ENCODE assay signal across 13 mouse cellular contexts in genomic region chr17:48442745-48443457, GRCm38 (mm10). TPM values are rescaled to one million over a fixed set of nuclear protein-coding genes. Genes with fewer than 3 reads are reported as not detected.
DNase-seq lines count a peak whose midpoint lies in the region; ATAC-seq and TF ChIP-seq lines count a peak whose summit lies in the region.
"Had no signal": no experiment of that assay in that cellular context is flagged by ENCODE, and none has a peak within 500 bp of the region (broad histone marks: within the 10 kb centered on the region; RNA-seq: fewer than 3 reads in every experiment).

No protein-coding gene starts in this region.

- peaks cover 9% of the 10 kb centered on the region for H3K4me1 ChIP-seq in liver, postnatal 0 days (ENCODE audit: insufficient read depth)
- H3K4me1 ChIP-seq in liver, embryonic 11.5 days (replicated peaks; ENCODE audit: control insufficient read depth, insufficient read depth, low read length) = peaks cover 6% of the 10 kb centered on the region
- no peaks in the 10 kb centered on the region; the same call in 1 of the 2 replicates for H3K4me1 ChIP-seq in intestine, postnatal 0 days (replicated peaks; ENCODE audit: control insufficient read depth, insufficient read depth, low read length)
- H3K4me1 ChIP-seq: embryonic facial prominence, embryonic 15.5 days had no signal

- no peak for ATAC-seq in liver, postnatal 0 days
- ATAC-seq in liver, embryonic 11.5 days (replicated peaks; ENCODE audit: low FRiP score) = no peak
- no peak for ATAC-seq in intestine, postnatal 0 days

- intact Hi-C loops in gastrocnemius, postnatal 36 days (cut with DNase I) = no loop called here

- no peak for DNase-seq in liver, postnatal 0 days
- DNase-seq in liver, embryonic 11.5 days (ENCODE audit: low spot score) = no peak
- peak; percentile 73 for DNase-seq in adrenal gland, postnatal 14 days
- DNase-seq in retina, embryonic 14.5 days (ENCODE audit: low spot score) = peak; percentile 60
- no peak for DNase-seq in layer of hippocampus, postnatal 10 days (ENCODE audit: low spot score in 2 of 2)
- DNase-seq in gastrocnemius, postnatal 36 days = no peak
- DNase-seq: gastrocnemius, adult 2 months; heart, postnatal 14 days; lung, postnatal 14 days; thymus, postnatal 36 days had no signal

- TF ChIP-seq EP300 in liver, postnatal 0 days (IDR thresholded peaks at IDR 0.05; ENCODE audit: low read depth) = no peak

- H3K9me3 ChIP-seq in liver, postnatal 0 days (ENCODE audit: low read length) = no peaks in the 10 kb centered on the region
- no peaks in the 10 kb centered on the region for H3K9me3 ChIP-seq in liver, embryonic 11.5 days (ENCODE audit: control insufficient read depth, low read length)
- no peaks in the 10 kb centered on the region for H3K9me3 ChIP-seq in intestine, postnatal 0 days (ENCODE audit: control insufficient read depth)
- H3K9me3 ChIP-seq: embryonic facial prominence, embryonic 15.5 days had no signal

- no peaks in the 10 kb centered on the region for H3K27me3 ChIP-seq in liver, postnatal 0 days (ENCODE audit: insufficient read depth, low read length)
- no peaks in the 10 kb centered on the region for H3K27me3 ChIP-seq in liver, embryonic 11.5 days (replicated peaks; ENCODE audit: control insufficient read depth, insufficient read depth, low read length)
- no peaks in the 10 kb centered on the region for H3K27me3 ChIP-seq in intestine, postnatal 0 days (replicated peaks; ENCODE audit: control insufficient read depth, insufficient read depth, low read length)
- H3K27me3 ChIP-seq: embryonic facial prominence, embryonic 15.5 days had no signal

- H3K9ac ChIP-seq in liver, postnatal 0 days (replicated peaks) = no peak overlapping the region
- H3K9ac ChIP-seq in liver, embryonic 11.5 days (ENCODE audit: low read depth, low read length) = no peak overlapping the region
- H3K9ac ChIP-seq in intestine, postnatal 0 days (ENCODE audit: low read depth, low read length) = no peak overlapping the region
- H3K9ac ChIP-seq: embryonic facial prominence, embryonic 15.5 days had no signal

- no peak overlapping the region for H3K4me3 ChIP-seq in liver, postnatal 0 days (ENCODE audit: low read depth, low read length)
- H3K4me3 ChIP-seq in liver, embryonic 11.5 days (ENCODE audit: low read depth, low read length) = no peak overlapping the region
- no peak overlapping the region for H3K4me3 ChIP-seq in intestine, postnatal 0 days (ENCODE audit: low read depth, low read length)
- H3K4me3 ChIP-seq: embryonic facial prominence, embryonic 15.5 days; gastrocnemius, adult 2 months had no signal

- H3K4me2 ChIP-seq in liver, postnatal 0 days (ENCODE audit: low read depth, low read length) = no peak overlapping the region
- no peak overlapping the region for H3K4me2 ChIP-seq in liver, embryonic 11.5 days
- H3K4me2 ChIP-seq in intestine, postnatal 0 days (replicated peaks; ENCODE audit: low read depth) = no peak overlapping the region
- H3K4me2 ChIP-seq: embryonic facial prominence, embryonic 15.5 days had no signal

- no peaks in the 10 kb centered on the region for H3K36me3 ChIP-seq in liver, postnatal 0 days (replicated peaks; ENCODE audit: insufficient read depth, low read length)
- no peaks in the 10 kb centered on the region for H3K36me3 ChIP-seq in liver, embryonic 11.5 days (ENCODE audit: control insufficient read depth, insufficient read depth, low read length)
- H3K36me3 ChIP-seq in intestine, postnatal 0 days (ENCODE audit: control insufficient read depth, insufficient read depth) = no peaks in the 10 kb centered on the region
- H3K36me3 ChIP-seq: embryonic facial prominence, embryonic 15.5 days had no signal

- WGBS in liver, postnatal 0 days (ENCODE audit: insufficient replicate concordance) = 74% methylated on average over 7 of the region's 7 CpGs
- 78% methylated on average over 7 of the region's 7 CpGs for WGBS in liver, embryonic 11.5 days
- 73% methylated on average over 7 of the region's 7 CpGs for WGBS in intestine, postnatal 0 days

- H3K27ac ChIP-seq in liver, postnatal 0 days (ENCODE audit: low read depth) = no peak overlapping the region
- no peak overlapping the region for H3K27ac ChIP-seq in liver, embryonic 11.5 days (ENCODE audit: low read depth, low read length)
- no peak overlapping the region for H3K27ac ChIP-seq in intestine, postnatal 0 days (ENCODE audit: low read depth, low read length)
- H3K27ac ChIP-seq: embryonic facial prominence, embryonic 15.5 days; gastrocnemius, adult 2 months had no signal

- TF ChIP-seq CTCF in liver, postnatal 0 days (IDR thresholded peaks at IDR 0.05; ENCODE audit: low read depth) = peak; percentile 28; the same call in 1 of the 2 replicates
- TF ChIP-seq CTCF in intestine, postnatal 0 days (IDR thresholded peaks at IDR 0.05; ENCODE audit: low read depth) = peak; percentile 54

RNA-seq across cellular contexts. Expression of gene Tspo2, which starts 8.4 kb away (rescaled TPM):
- polyA plus RNA-seq in liver, postnatal 0 days (2015; fragmentation: Nextera tagmentation; extraction: Ambion mirVana) = 61.1 and 65.2 TPM in 2 replicates
- 68.1 and 68.7 TPM in 2 replicates for polyA plus RNA-seq in liver, embryonic 11.5 days (2014; fragmentation: Nextera tagmentation; extraction: Ambion mirVana)
- total RNA-seq in adrenal gland, postnatal 14 days (2021) = 1.9 and 4.6 TPM in 2 replicates
- 0.48 and 1.3 TPM in 2 replicates for polyA plus RNA-seq in intestine, postnatal 0 days (2015; fragmentation: Nextera tagmentation; extraction: Ambion mirVana)
- not detected for total RNA-seq in layer of hippocampus, postnatal 10 days (2021)
- not detected for total RNA-seq in gastrocnemius, postnatal 36 days (2021)
- total RNA-seq: gastrocnemius, adult 2 months; left cerebral cortex, postnatal 36 days had no signal

RNA-seq across cellular contexts. Expression of gene Apobec2, which starts 10.2 kb away (rescaled TPM):
- polyA plus RNA-seq in liver, postnatal 0 days (2015; fragmentation: Nextera tagmentation; extraction: Ambion mirVana) = 0.25 and 3.6 TPM in 2 replicates
- polyA plus RNA-seq in liver, embryonic 11.5 days (2014; fragmentation: Nextera tagmentation; extraction: Ambion mirVana) = 2.5 and 3.0 TPM in 2 replicates
- 2.3 and 3.0 TPM in 2 replicates for total RNA-seq in adrenal gland, postnatal 14 days (2021)
- polyA plus RNA-seq in intestine, postnatal 0 days (2015; fragmentation: Nextera tagmentation; extraction: Ambion mirVana) = 2.6 TPM in 2 replicates
- total RNA-seq in layer of hippocampus, postnatal 10 days (2021) = under 1 TPM in 1 of 2 experiments, not detected in 1; 0.47 TPM
- 100 to 1,000 TPM; 445 to 493 TPM for total RNA-seq in gastrocnemius, postnatal 36 days (2021)
- total RNA-seq: left cerebral cortex, postnatal 36 days had no signal

RNA-seq across cellular contexts. Expression of gene Unc5cl, which starts 11.8 kb away (rescaled TPM):
- polyA plus RNA-seq in liver, postnatal 0 days (2015; fragmentation: Nextera tagmentation; extraction: Ambion mirVana) = 0.68 and 0.92 TPM in 2 replicates
- 1.0 and 2.0 TPM in 2 replicates for polyA plus RNA-seq in liver, embryonic 11.5 days (2014; fragmentation: Nextera tagmentation; extraction: Ambion mirVana)
- total RNA-seq in adrenal gland, postnatal 14 days (2021) = 0.11 and 0.56 TPM in 2 replicates
- polyA plus RNA-seq in intestine, postnatal 0 days (2015; fragmentation: Nextera tagmentation; extraction: Ambion mirVana) = 26.7 and 28.4 TPM in 2 replicates
- 1 to 10 TPM in 1 of 2 experiments, under 1 TPM in 1; 0.98 to 2.0 TPM for total RNA-seq in layer of hippocampus, postnatal 10 days (2021)
- not detected for total RNA-seq in gastrocnemius, postnatal 36 days (2021)
- total RNA-seq: gastrocnemius, adult 2 months had no signal
- polyA plus RNA-seq: embryonic facial prominence, embryonic 15.5 days had no signal

RNA-seq across cellular contexts. Expression of gene Oard1, which starts 33.1 kb away (rescaled TPM):
- polyA plus RNA-seq in liver, postnatal 0 days (2015; fragmentation: Nextera tagmentation; extraction: Ambion mirVana) = 29.7 and 30.1 TPM in 2 replicates
- polyA plus RNA-seq in liver, embryonic 11.5 days (2014; fragmentation: Nextera tagmentation; extraction: Ambion mirVana) = 76.8 and 80.2 TPM in 2 replicates
- total RNA-seq in adrenal gland, postnatal 14 days (2021) = 18.7 and 22.9 TPM in 2 replicates
- polyA plus RNA-seq in intestine, postnatal 0 days (2015; fragmentation: Nextera tagmentation; extraction: Ambion mirVana) = 52.1 and 53.9 TPM in 2 replicates
- 10 to 100 TPM; 11.9 to 16.2 TPM for total RNA-seq in layer of hippocampus, postnatal 10 days (2021)
- 10 to 100 TPM in 1 of 2 experiments, 1 to 10 TPM in 1; 9.2 to 10.6 TPM for total RNA-seq in gastrocnemius, postnatal 36 days (2021)

RNA-seq across cellular contexts. Expression of gene Nfya, which starts 33.2 kb away (rescaled TPM):
- polyA plus RNA-seq in liver, postnatal 0 days (2015; fragmentation: Nextera tagmentation; extraction: Ambion mirVana) = 3.2 and 3.7 TPM in 2 replicates
- polyA plus RNA-seq in liver, embryonic 11.5 days (2014; fragmentation: Nextera tagmentation; extraction: Ambion mirVana) = 18.7 and 20.4 TPM in 2 replicates
- 33.1 and 35.8 TPM in 2 replicates for total RNA-seq in adrenal gland, postnatal 14 days (2021)
- polyA plus RNA-seq in intestine, postnatal 0 days (2015; fragmentation: Nextera tagmentation; extraction: Ambion mirVana) = 3.8 and 4.2 TPM in 2 replicates
- total RNA-seq in layer of hippocampus, postnatal 10 days (2021) = 10 to 100 TPM; 33.5 to 38.1 TPM
- 1 to 10 TPM; 4.4 to 6.7 TPM for total RNA-seq in gastrocnemius, postnatal 36 days (2021)

Comparison
In these comparisons a context has a peak if more than half of its experiments do, and no peak if none do; other contexts are left out.
1. DNase-seq: peak in adrenal gland, postnatal 14 days (single experiment) and retina, embryonic 14.5 days (single experiment); none in liver, postnatal 0 days (single experiment), liver, embryonic 11.5 days (single experiment), layer of hippocampus, postnatal 10 days (0 of 2) and gastrocnemius, postnatal 36 days (0 of 2).
2. RNA of gene Apobec2, which starts 10.2 kb away (total RNA-seq): 445 to 493 TPM in gastrocnemius, postnatal 36 days; 2.3 to 3.0 TPM in adrenal gland, postnatal 14 days and 0.47 TPM in layer of hippocampus, postnatal 10 days; every median in the first group is over 100 times any median in the second.